Mouse (Mus musculus) bone marrow, adult 2 months (tissue): ENCODE measurements at regions not wholly inside any gene's neighbourhood (a gene's known extent, or its start where the extent isn't known, plus 50 kb on each side); places are given as distances from the start of the nearest gene placed in this dataset.

ENCODE experiments used
- CTCF ChIP-seq: fragments of 200-500 bp; IDR thresholded peaks from 2 replicates; pipeline ENCODE4 v1.5.1; 2011; ENCODE audit warnings: low read length, control low read depth; ENCODE audit not compliant: control insufficient read depth, insufficient read depth
- POLR2A ChIP-seq: fragments of 200-500 bp; IDR thresholded peaks from 2 replicates; pipeline ENCODE4 v1.6.1; 2011; ENCODE audit warnings: low read depth, mild to moderate bottlenecking, control low read depth, low read length, borderline replicate concordance; ENCODE audit not compliant: control insufficient read depth

GRCm38 (mm10) chr13:52009766-52010165 is 163.3 kb downstream of the Gadd45g start:
- TF ChIP-seq CTCF = no peak
- TF ChIP-seq POLR2A = no peak
